Mouse (Mus musculus) liver, adult 2 months (tissue): ENCODE results near the gene Barx2. TPM values are rescaled to one million over a fixed set of nuclear protein-coding genes. Genes with fewer than 3 reads are reported as not detected.
"Not testable (repeated sequence)": the region's sequence is repeated elsewhere in the genome, so short reads cannot be mapped to it uniquely, and the experiment has no call there.

Source experiments
- DNase-seq: peaks from one replicate; pipeline ENCODE4 v3.0.0-alpha.2; 2011; ENCODE audit warnings: low read depth, low spot score; ENCODE audit errors: extremely low read depth
- H3K27ac ChIP-seq: fragments of 200-500 bp; replicated peaks from 2 replicates; pipeline ENCODE4 v1.5.1; 2012; ENCODE audit warnings: low read depth, mild to moderate bottlenecking, control low read depth, inconsistent platforms, low read length; ENCODE audit not compliant: insufficient read depth
- H3K27me3 ChIP-seq: fragments of 200-500 bp; 2 replicates; pipeline ENCODE4 v1.6.1; 2012; ENCODE audit warnings: mild to moderate bottlenecking, moderate library complexity, low read length, inconsistent platforms; ENCODE audit not compliant: control insufficient read depth, insufficient read depth
- H3K36me3 ChIP-seq: fragments of 200-500 bp; 2 replicates; pipeline ENCODE4 v1.6.1; 2012; ENCODE audit warnings: low read length, inconsistent platforms; ENCODE audit not compliant: control insufficient read depth, insufficient read depth
- H3K4me1 ChIP-seq: fragments of 200-500 bp; 2 replicates; pipeline ENCODE4 v1.6.1; 2011; ENCODE audit warnings: low read length; ENCODE audit not compliant: control insufficient read depth, insufficient read depth
- H3K4me3 ChIP-seq: fragments of 200-500 bp; 2 replicates; pipeline ENCODE4 v1.5.1; 2011; ENCODE audit warnings: low read depth, mild to moderate bottlenecking, control low read depth, low read length, moderate library complexity; ENCODE audit not compliant: insufficient read depth
- H3K79me2 ChIP-seq: fragments of 200-500 bp; 2 replicates; pipeline ENCODE4 v1.6.1; 2012; ENCODE audit warnings: inconsistent platforms, mild to moderate bottlenecking, low read length, moderate library complexity; ENCODE audit not compliant: control insufficient read depth, insufficient read depth
- H3K9ac ChIP-seq: fragments of 200-500 bp; 2 replicates; pipeline ENCODE4 v1.6.1; 2012; ENCODE audit warnings: low read depth, mild to moderate bottlenecking, control low read depth, inconsistent platforms, low read length
- CTCF ChIP-seq: fragments of 200-500 bp; IDR thresholded peaks from 2 replicates; pipeline ENCODE4 v1.5.1; 2011; ENCODE audit warnings: low read depth, low read length, control low read depth
- POLR2A ChIP-seq: fragments of 200-500 bp; IDR thresholded peaks from 2 replicates; pipeline ENCODE4 v1.6.1; 2011; ENCODE audit warnings: low read length, control low read depth; ENCODE audit not compliant: insufficient read depth; ENCODE audit errors: extremely low read depth
- WGBS: fragments of 180-500 bp; shearing (Covaris S2); methylation state at CpG from one replicate; pipeline ENCODE4 v1.1.7; 2018; 5-methylcytosine and 5-hydroxymethylcytosine counted together
- polyA plus RNA-seq: library from polyadenylated mRNA; depleted of rRNA; stranded (reverse); fragments of >200 nt; gene quantifications from 2 replicates; pipeline ENCODE4 v1.2.3, GENCODE M21; 2012
- total RNA-seq: library from RNA; depleted of rRNA; stranded (reverse); fragments of >200 nt; gene quantifications from 2 replicates; pipeline ENCODE4 v1.2.3, GENCODE M21; 2014

Gene Barx2
- total and polyA plus RNA-seq, 2 experiments, result 0.09 TPM; not detected in 1

- no peaks in the 10 kb centered on the region for H3K79me2 ChIP-seq
- H3K27me3 ChIP-seq, result no peaks in the 10 kb centered on the region
- H3K4me3 ChIP-seq, result no peak overlapping the region
- H3K9ac ChIP-seq, result no peak overlapping the region
- no peaks in the 10 kb centered on the region for H3K4me1 ChIP-seq
- H3K36me3 ChIP-seq, result no peaks in the 10 kb centered on the region
- no peak overlapping the region for H3K27ac ChIP-seq
- TF ChIP-seq CTCF (no peak), POLR2A (no peak)
- WGBS, result 87% methylated on average over 10 of the region's 10 CpGs
- DNase-seq, result no peak
Observed at GRCm38 (mm10) chr9:31947051-31947450, 33.8 kb upstream of the Barx2 start.

- no peaks in the 10 kb centered on the region for H3K27me3 ChIP-seq
Observed at GRCm38 (mm10) chr9:31942334-31942733, 29.1 kb upstream of the Barx2 start.

DNA sequence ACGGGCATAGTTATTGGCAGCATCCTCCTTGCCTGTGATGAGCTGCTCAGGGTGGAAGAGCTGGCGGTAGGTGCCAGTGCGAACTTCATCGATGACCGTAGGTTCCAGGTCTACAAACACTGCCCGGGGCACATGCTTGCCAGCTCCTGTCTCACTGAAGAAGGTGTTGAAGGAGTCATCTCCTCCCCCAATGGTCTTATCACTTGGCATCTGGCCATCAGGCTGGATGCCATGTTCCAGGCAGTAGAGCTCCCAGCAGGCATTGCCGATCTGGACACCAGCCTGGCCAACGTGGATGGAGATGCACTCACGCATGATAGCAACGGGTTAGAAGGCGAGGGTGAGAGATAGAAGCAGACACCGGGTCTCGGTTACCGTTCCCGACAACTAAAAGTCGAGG lies 23.2 kb upstream of the Barx2 start:
- not testable (repeated sequence) for H3K79me2 ChIP-seq, H3K36me3 ChIP-seq, H3K27ac ChIP-seq, H3K4me1 ChIP-seq, H3K9ac ChIP-seq, H3K27me3 ChIP-seq, H3K4me3 ChIP-seq
- peak; percentile 47 for DNase-seq
- WGBS, result 84% methylated on average over 15 of the region's 16 CpGs

More at GRCm38 (mm10) chr9:31942334-31942733, 29.1 kb upstream of the Barx2 start:
- no peak overlapping the region for H3K27ac ChIP-seq
- no peaks in the 10 kb centered on the region for H3K36me3 ChIP-seq
- TF ChIP-seq CTCF (0 out of 2 replicates have a peak, but pooled peaks have one; percentile 23), POLR2A (no peak)
- no peak overlapping the region for H3K9ac ChIP-seq
- H3K4me3 ChIP-seq, result no peak overlapping the region
- H3K4me1 ChIP-seq, result no peaks in the 10 kb centered on the region
- DNase-seq, result peak; percentile 17
- H3K79me2 ChIP-seq, result no peaks in the 10 kb centered on the region
- 31% methylated on average over 1 of the region's 1 CpGs for WGBS

DNA sequence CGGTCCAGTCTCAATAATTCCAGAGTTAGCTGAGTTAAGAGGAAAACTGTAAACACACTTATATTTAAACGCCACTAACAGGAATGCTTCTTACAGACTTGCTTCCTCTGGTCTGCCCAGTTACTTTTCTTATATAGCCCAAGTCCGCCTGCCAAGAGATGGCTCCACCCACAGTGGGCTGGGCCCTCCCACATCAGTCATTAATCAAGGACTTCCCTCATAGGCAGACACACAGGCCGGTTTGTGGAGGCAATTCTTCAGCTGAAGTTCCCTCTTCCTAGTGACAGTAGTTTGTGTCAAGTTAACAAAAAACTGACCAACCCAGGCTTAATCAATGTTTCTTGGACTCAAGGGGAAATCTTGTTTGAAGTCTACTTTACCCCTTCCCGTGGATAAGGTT lies 18.4 kb upstream of the Barx2 start:
- Histone ChIP-seq H3K27me3 (no peaks in the 10 kb centered on the region), H3K36me3 (no peaks in the 10 kb centered on the region), H3K27ac (no peak overlapping the region), H3K4me1 (no peaks in the 10 kb centered on the region), H3K4me3 (no peak overlapping the region), H3K79me2 (no peaks in the 10 kb centered on the region), H3K9ac (no peak overlapping the region)
- DNase-seq, result peak; percentile 61
- 50% methylated on average over 5 of the region's 5 CpGs for WGBS
- TF ChIP-seq POLR2A, result no peak
- TF ChIP-seq CTCF, result no peak

- H3K9ac ChIP-seq, result no peak overlapping the region
- H3K27ac ChIP-seq, result no peak overlapping the region
- no peaks in the 10 kb centered on the region for H3K79me2 ChIP-seq
- no peak overlapping the region for H3K4me3 ChIP-seq
- no peak for DNase-seq
- no peaks in the 10 kb centered on the region for H3K36me3 ChIP-seq
- no peaks in the 10 kb centered on the region for H3K27me3 ChIP-seq
- 57% methylated on average over 3 of the region's 3 CpGs for WGBS
- no peaks in the 10 kb centered on the region for H3K4me1 ChIP-seq
- TF ChIP-seq POLR2A, result no peak
- TF ChIP-seq CTCF, result no peak
Observed at GRCm38 (mm10) chr9:31931255-31931654, 18.0 kb upstream of the Barx2 start.

DNA sequence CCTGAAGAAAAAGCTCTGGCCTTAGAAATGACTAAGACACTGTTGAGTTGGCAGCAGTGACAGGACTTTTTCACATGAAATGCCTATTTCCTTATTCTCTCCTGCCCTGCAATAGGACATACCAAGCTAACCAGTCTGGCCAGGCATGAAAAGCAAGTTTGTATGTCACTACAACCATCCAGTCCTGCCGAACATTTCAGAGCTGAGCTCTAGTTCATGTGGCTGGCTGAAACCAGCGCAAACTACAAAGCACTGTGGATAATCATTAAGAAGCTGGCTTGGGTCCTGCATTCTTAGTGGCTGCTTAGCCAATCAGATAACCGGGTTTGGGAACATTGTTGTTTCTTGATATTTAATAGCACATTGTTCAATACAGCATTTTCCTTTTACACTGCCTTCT lies 13.5 kb upstream of the Barx2 start:
- Histone ChIP-seq H3K27me3 (no peaks in the 10 kb centered on the region), H3K9ac (no peak overlapping the region), H3K27ac (no peak overlapping the region), H3K79me2 (no peaks in the 10 kb centered on the region), H3K4me3 (no peak overlapping the region), H3K36me3 (no peaks in the 10 kb centered on the region), H3K4me1 (peaks cover 1% of the 10 kb centered on the region; the same call in 1 of the 2 replicates)
- DNase-seq, result peak; percentile 62
- WGBS, result 20% methylated on average over 3 of the region's 3 CpGs
- TF ChIP-seq CTCF, result no peak
- TF ChIP-seq POLR2A, result no peak
